Mouse (Mus musculus): ENCODE results near the gene Sox12. TPM values are rescaled to one million over a fixed set of nuclear protein-coding genes. Genes with fewer than 3 reads are reported as not detected.
A peak's percentile ranks its signal among the peaks of the same experiment; 100 is the strongest.
"Not testable (repeated sequence)": the region's sequence is repeated elsewhere in the genome, so short reads cannot be mapped to it uniquely, and the experiment has no call there.

Sox12 gene
- polyA plus RNA-seq, 1 experiment from 2014 or later = 15.0 TPM

DNA sequence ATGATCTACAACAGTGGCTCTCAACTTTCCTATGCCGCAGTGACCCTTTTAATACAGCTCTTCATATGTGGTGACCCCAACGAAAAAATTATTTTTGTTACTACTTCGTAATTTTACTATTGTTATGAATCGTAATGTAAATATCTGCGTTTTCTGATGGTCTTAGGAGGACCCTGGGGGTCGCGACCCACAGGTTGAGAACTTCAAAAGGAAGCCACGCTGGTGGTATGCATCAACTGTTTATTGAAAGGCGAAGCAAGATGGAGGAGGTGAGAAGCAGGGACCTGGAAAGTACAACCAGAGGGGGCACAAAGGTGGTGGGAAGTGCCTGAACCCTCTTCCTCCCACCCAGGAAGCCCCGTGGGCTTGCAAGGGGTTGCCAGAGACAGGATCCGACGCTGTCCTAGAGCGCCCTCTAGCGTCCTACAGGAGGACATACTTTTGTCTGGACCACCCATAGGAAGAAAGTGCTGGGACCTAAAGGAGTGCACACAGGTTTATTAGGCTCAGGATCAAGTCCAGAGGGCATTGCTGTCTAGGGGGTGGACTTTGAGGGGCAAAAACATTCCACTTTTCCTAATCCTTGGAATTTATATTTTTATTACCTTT is 29.2 kb downstream of the Sox12 start:
- no peak for ATAC-seq (ENCODE audit: insufficient number of reproducible peaks, insufficient read depth, low FRiP score, low read depth)
- Histone ChIP-seq H3K36me3 (ENCODE audit: control insufficient read depth, insufficient read depth, low read length) (no peaks in the 10 kb centered on the region), H3K27ac (replicated peaks in 1 of 2; ENCODE audit: control insufficient read depth in 1 of 2, insufficient read depth in 1 of 2, low read depth in 2 of 2, low read length in 2 of 2) (no peak overlapping the region), H3K4me1 (ENCODE audit: control insufficient read depth in 2 of 2, insufficient read depth in 2 of 2, low read length in 2 of 2) (peaks cover 4 to 6% of the 10 kb centered on the region in 2 experiments; a peak in 3 of 4 replicates), H3K4me2 (ENCODE audit: low read length) (peak overlapping the region; percentile 42), H3K9ac (ENCODE audit: low read length) (no peak overlapping the region), H3K4me3 (ENCODE audit: control insufficient read depth in 1 of 2, insufficient read depth in 1 of 2, low read depth in 1 of 2, low read length in 2 of 2) (0 out of 4 replicates have a peak overlapping the region, but pooled peaks of 1 of the 2 experiments have one; percentile 11), H3K27me3 (ENCODE audit: control insufficient read depth, insufficient read depth, low read length) (no peaks in the 10 kb centered on the region), H3K9me3 (ENCODE audit: control insufficient read depth, low read length) (no peaks in the 10 kb centered on the region)
- 28% methylated on average over 14 of the region's 14 CpGs for WGBS

DNA sequence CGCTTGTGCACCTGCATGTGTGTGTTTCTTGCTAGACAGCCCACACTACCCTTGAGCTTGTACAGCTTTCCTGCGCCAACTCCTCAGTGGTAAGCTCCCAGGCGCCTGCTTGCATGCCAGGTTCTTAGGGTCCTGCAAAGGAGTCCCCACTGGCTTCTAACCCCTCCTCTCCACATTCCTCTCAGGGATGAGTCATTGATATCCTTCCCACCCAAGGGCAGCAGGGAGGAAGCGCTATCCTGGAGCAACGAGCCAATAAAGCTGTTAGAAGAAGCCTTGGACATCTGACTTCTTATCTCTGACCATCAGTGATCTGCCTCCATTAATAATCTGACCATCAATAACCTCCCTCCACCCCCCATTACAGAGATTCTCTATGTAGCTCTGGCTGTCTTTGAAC is 29.9 kb downstream of the Sox12 start:
- 57% methylated on average over 5 of the region's 5 CpGs for WGBS
- H3K27me3 ChIP-seq (ENCODE audit: control insufficient read depth, insufficient read depth, low read length) = no peaks in the 10 kb centered on the region
- H3K27ac ChIP-seq (replicated peaks in 1 of 2; ENCODE audit: control insufficient read depth in 1 of 2, insufficient read depth in 1 of 2, low read depth in 2 of 2, low read length in 2 of 2) = no peak overlapping the region
- peaks cover 6 to 8% of the 10 kb centered on the region in 2 experiments; a peak in 3 of 4 replicates for H3K4me1 ChIP-seq (ENCODE audit: control insufficient read depth in 2 of 2, insufficient read depth in 2 of 2, low read length in 2 of 2)
- H3K4me3 ChIP-seq (ENCODE audit: control insufficient read depth in 1 of 2, insufficient read depth in 1 of 2, low read depth in 1 of 2, low read length in 2 of 2) = no peak overlapping the region
- no peak overlapping the region for H3K9ac ChIP-seq (ENCODE audit: low read length)
- H3K4me2 ChIP-seq (ENCODE audit: low read length) = no peak overlapping the region
- H3K36me3 ChIP-seq (ENCODE audit: control insufficient read depth, insufficient read depth, low read length) = no peaks in the 10 kb centered on the region
- no peaks in the 10 kb centered on the region for H3K9me3 ChIP-seq (ENCODE audit: control insufficient read depth, low read length)
- ATAC-seq (ENCODE audit: insufficient number of reproducible peaks, insufficient read depth, low FRiP score, low read depth) = no peak

DNA sequence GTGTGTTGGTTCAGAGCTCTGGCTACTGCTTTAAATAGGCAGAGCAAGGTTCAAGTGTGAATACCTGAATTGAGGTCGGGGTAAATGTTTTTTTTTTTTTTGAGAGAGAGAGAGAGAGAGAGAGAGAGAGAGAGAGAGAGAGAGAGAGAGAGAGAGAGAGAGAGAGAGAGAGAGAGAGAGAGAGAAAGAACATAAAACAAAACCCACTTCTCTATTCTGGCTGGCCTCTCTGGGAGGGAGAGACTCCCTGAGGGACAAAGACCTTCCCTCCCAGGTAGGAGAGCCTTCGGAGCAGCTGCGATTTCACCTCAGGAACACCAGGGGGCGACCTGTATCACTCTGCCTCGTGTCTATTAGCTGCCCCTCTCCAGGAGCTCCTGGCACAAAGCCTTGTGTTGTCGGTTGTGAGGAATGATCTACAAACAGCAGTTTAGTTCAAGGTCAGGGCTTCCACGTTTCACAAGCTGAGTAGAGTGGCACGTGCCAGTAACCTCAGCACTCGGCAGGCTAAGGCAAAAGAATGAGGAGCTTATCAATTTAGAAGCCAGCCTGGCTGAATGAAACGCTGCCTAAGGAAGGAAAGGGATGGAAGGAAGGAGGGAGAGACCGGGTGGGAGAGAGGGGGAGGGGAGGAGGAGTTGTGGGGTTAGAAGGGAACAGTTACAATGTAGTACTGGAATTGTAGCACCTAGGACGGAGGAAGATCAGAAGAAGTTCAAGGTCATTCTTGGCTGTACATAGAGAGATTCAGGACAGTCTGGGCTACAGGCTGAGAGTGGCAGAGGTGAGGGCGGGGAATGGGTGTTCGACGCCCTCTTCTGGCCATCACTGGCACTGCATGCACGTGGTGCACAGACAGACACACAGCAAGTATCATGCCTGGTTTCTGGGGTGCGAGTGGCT is 34.4 kb downstream of the Sox12 start:
- WGBS = 10% methylated on average over 17 of the region's 17 CpGs
- peaks cover 18 to 20% of the 10 kb centered on the region in 2 experiments for H3K4me1 ChIP-seq (ENCODE audit: control insufficient read depth in 2 of 2, insufficient read depth in 2 of 2, low read length in 2 of 2)
- no peaks in the 10 kb centered on the region for H3K27me3 ChIP-seq (ENCODE audit: control insufficient read depth, insufficient read depth, low read length)
- H3K36me3 ChIP-seq (ENCODE audit: control insufficient read depth, insufficient read depth, low read length) = no peaks in the 10 kb centered on the region
- H3K27ac ChIP-seq (replicated peaks in 1 of 2; ENCODE audit: control insufficient read depth in 1 of 2, insufficient read depth in 1 of 2, low read depth in 2 of 2, low read length in 2 of 2) = peak overlapping the region; percentile 75 to 83
- peak overlapping the region; percentile 50 for H3K4me2 ChIP-seq (ENCODE audit: low read length)
- H3K4me3 ChIP-seq (ENCODE audit: control insufficient read depth in 1 of 2, insufficient read depth in 1 of 2, low read depth in 1 of 2, low read length in 2 of 2) = 0 out of 4 replicates have a peak overlapping the region, but pooled peaks of 1 of the 2 experiments have one; percentile 22
- no peaks in the 10 kb centered on the region for H3K9me3 ChIP-seq (ENCODE audit: control insufficient read depth, low read length)
- 0 out of 2 replicates have a peak overlapping the region, but pooled peaks have one; percentile 9 for H3K9ac ChIP-seq (ENCODE audit: low read length)
- ATAC-seq (ENCODE audit: insufficient number of reproducible peaks, insufficient read depth, low FRiP score, low read depth) = peak; percentile 68

DNA sequence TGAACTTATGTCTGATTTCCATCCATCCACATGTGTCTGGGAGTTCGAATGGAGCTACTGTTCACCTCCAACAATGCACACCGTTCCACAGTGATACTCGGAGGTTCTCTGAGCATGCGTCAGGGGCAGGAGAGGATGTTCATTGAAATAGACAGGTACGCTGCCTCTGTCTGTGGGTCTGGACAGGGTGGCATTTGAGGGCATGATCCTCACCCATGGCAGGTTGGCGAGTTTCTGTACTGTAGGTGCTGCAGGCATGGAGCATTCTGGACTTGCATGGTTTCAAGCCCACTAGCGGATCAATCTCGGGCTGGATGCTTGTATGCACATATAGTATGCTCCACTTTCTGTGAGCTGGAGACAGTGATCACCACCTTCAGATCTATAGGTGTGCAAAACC is 36.7 kb downstream of the Sox12 start:
- no peak for ATAC-seq (ENCODE audit: insufficient number of reproducible peaks, insufficient read depth, low FRiP score, low read depth)
- Histone ChIP-seq H3K9me3 (ENCODE audit: control insufficient read depth, low read length) (no peaks in the 10 kb centered on the region), H3K4me2 (ENCODE audit: low read length) (no peak overlapping the region), H3K27me3 (ENCODE audit: control insufficient read depth, insufficient read depth, low read length) (no peaks in the 10 kb centered on the region), H3K4me1 (ENCODE audit: control insufficient read depth in 2 of 2, insufficient read depth in 2 of 2, low read length in 2 of 2) (peaks cover 18 to 20% of the 10 kb centered on the region in 2 experiments), H3K27ac (replicated peaks in 1 of 2; ENCODE audit: control insufficient read depth in 1 of 2, insufficient read depth in 1 of 2, low read depth in 2 of 2, low read length in 2 of 2) (no peak overlapping the region), H3K9ac (ENCODE audit: low read length) (no peak overlapping the region), H3K36me3 (ENCODE audit: control insufficient read depth, insufficient read depth, low read length) (no peaks in the 10 kb centered on the region), H3K4me3 (ENCODE audit: control insufficient read depth in 1 of 2, insufficient read depth in 1 of 2, low read depth in 1 of 2, low read length in 2 of 2) (no peak overlapping the region)
- 87% methylated on average over 8 of the region's 8 CpGs for WGBS

DNA sequence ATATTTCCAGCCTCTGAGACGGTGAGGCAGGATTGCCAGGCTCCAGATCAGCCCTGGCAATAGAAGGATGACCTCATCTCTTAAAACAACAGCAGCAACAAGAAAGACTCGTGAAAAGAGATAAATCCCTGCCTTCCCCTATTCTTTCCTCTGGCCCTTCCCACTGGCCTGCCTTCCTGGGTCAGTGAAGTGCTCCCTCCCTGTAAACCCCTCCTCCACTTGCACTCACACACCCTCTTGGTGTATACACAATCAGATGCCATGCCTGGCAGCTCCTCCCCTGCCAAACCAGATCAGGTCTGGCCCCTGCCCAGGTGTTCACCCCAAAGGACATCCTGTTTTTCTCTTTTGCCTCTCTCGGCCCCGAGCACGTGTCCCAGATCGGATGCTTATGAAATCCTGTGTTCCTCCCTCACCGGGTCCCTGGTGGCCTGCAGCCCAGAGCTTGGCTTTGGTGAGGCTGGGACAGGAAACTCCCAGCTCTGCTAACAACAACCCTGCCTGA is 37.5 kb downstream of the Sox12 start:
- no peak overlapping the region for H3K4me3 ChIP-seq (ENCODE audit: control insufficient read depth in 1 of 2, insufficient read depth in 1 of 2, low read depth in 1 of 2, low read length in 2 of 2)
- H3K27me3 ChIP-seq (ENCODE audit: control insufficient read depth, insufficient read depth, low read length) = no peaks in the 10 kb centered on the region
- no peaks in the 10 kb centered on the region for H3K36me3 ChIP-seq (ENCODE audit: control insufficient read depth, insufficient read depth, low read length)
- no peak overlapping the region for H3K4me2 ChIP-seq (ENCODE audit: low read length)
- H3K9ac ChIP-seq (ENCODE audit: low read length) = no peak overlapping the region
- H3K4me1 ChIP-seq (ENCODE audit: control insufficient read depth in 2 of 2, insufficient read depth in 2 of 2, low read length in 2 of 2) = peaks cover 18 to 20% of the 10 kb centered on the region in 2 experiments
- ATAC-seq (ENCODE audit: insufficient number of reproducible peaks, insufficient read depth, low FRiP score, low read depth) = peak; percentile 55
- no peaks in the 10 kb centered on the region for H3K9me3 ChIP-seq (ENCODE audit: control insufficient read depth, low read length)
- H3K27ac ChIP-seq (replicated peaks in 1 of 2; ENCODE audit: control insufficient read depth in 1 of 2, insufficient read depth in 1 of 2, low read depth in 2 of 2, low read length in 2 of 2) = peak overlapping the region; percentile 6 to 53; a peak in 3 of 4 replicates
- 25% methylated on average over 7 of the region's 7 CpGs for WGBS

DNA sequence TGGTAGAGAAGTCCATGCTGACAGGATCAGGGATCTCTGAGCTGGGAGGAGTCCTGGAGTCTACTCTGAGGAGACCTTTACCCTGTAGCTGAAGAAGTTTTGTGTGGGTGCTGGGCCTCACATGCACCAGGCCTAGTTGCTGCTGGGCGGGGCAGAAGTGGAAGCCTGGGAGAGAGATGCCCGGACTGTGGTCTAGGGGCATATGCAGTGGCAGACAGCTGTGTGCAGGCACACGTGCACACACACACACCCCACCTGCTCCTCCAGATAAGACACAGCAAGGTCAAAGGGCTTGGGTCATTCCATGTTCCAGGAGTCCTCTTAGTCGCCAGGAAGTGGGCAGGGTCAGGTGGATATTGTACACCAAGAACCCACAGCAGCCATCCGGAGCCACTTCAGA is 38.2 kb downstream of the Sox12 start:
- 47% methylated on average over 5 of the region's 5 CpGs for WGBS
- no peak for ATAC-seq (ENCODE audit: insufficient number of reproducible peaks, insufficient read depth, low FRiP score, low read depth)
- Histone ChIP-seq H3K9me3 (ENCODE audit: control insufficient read depth, low read length) (no peaks in the 10 kb centered on the region), H3K9ac (ENCODE audit: low read length) (peak overlapping the region; percentile 21; the same call in 1 of the 2 replicates), H3K4me1 (ENCODE audit: control insufficient read depth in 2 of 2, insufficient read depth in 2 of 2, low read length in 2 of 2) (peaks cover 18 to 20% of the 10 kb centered on the region in 2 experiments), H3K4me3 (ENCODE audit: control insufficient read depth in 1 of 2, insufficient read depth in 1 of 2, low read depth in 1 of 2, low read length in 2 of 2) (no peak overlapping the region), H3K27me3 (ENCODE audit: control insufficient read depth, insufficient read depth, low read length) (no peaks in the 10 kb centered on the region), H3K27ac (replicated peaks in 1 of 2; ENCODE audit: control insufficient read depth in 1 of 2, insufficient read depth in 1 of 2, low read depth in 2 of 2, low read length in 2 of 2) (peak overlapping the region; percentile 27 to 53; a peak in 3 of 4 replicates), H3K4me2 (ENCODE audit: low read length) (no peak overlapping the region), H3K36me3 (ENCODE audit: control insufficient read depth, insufficient read depth, low read length) (no peaks in the 10 kb centered on the region)

DNA sequence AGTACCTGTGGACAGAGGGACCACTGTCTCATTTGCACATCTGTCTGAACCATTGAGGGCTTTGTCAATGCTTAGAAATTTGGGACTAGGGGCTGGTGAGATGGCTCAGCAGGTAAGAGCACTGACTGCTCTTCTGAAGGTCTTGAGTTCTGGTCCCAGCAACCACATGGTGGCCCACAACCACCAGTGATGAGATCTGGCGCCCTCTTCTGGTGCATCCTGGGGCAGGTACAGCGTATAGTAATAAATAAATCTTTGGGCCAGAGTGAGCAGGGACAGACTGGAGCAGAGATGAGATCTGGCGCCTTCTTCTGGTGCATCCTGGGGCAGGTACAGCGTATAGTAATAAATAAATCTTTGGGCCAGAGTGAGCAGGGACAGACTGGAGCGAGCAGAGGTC is 38.9 kb downstream of the Sox12 start:
- 81% methylated on average over 5 of the region's 5 CpGs for WGBS
- H3K4me3 ChIP-seq (ENCODE audit: control insufficient read depth in 1 of 2, insufficient read depth in 1 of 2, low read depth in 1 of 2, low read length in 2 of 2); ATAC-seq (ENCODE audit: insufficient number of reproducible peaks, insufficient read depth, low FRiP score, low read depth); H3K9me3 ChIP-seq (ENCODE audit: control insufficient read depth, low read length); H3K4me2 ChIP-seq (ENCODE audit: low read length); H3K9ac ChIP-seq (ENCODE audit: low read length); H3K27ac ChIP-seq (replicated peaks in 1 of 2; ENCODE audit: control insufficient read depth in 1 of 2, insufficient read depth in 1 of 2, low read depth in 2 of 2, low read length in 2 of 2); H3K36me3 ChIP-seq (ENCODE audit: control insufficient read depth, insufficient read depth, low read length); H3K27me3 ChIP-seq (ENCODE audit: control insufficient read depth, insufficient read depth, low read length): not testable (repeated sequence)
- peaks cover 18 to 19% of the 10 kb centered on the region in 2 experiments for H3K4me1 ChIP-seq (ENCODE audit: control insufficient read depth in 2 of 2, insufficient read depth in 2 of 2, low read length in 2 of 2)

Measured in heart, embryonic 14.5 days (tissue).